Mouse (Mus musculus) erythroblast, embryonic 14.5 days (primary cell): Measurements from ENCODE around the gene Zfpm1.

ENCODE experiments used
- GATA1 ChIP-seq: IDR thresholded peaks from 2 replicates; pipeline ENCODE4 v1.6.1; 2012; ENCODE audit warnings: low read length, inconsistent platforms, mixed read lengths
- TAL1 ChIP-seq: IDR thresholded peaks from 3 replicates; pipeline ENCODE4 v1.6.1; 2012; ENCODE audit warnings: low read length, inconsistent platforms, mixed read lengths

DNA sequence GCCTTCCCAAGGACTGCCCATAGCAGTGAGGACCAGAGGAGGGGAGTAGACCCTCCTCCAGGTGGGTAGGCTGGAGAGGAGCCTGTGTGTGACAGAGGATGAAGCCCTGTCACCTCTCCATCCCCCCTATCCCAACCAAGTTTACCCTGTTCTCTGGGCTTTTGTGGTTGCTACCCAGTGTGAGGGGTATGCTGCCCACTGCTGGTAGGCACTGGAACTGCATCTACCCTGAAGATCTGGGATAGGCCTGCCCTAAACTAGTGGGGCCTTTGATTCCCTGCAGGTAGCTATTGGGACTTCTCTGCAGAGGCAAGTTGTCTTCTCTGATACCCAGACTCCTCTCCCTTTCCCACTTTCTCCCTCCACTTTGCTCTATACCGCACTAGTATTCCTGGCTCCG lies 22.6 kb upstream of the Zfpm1 start:
- TF ChIP-seq GATA1: no peak
- TF ChIP-seq TAL1: no peak
